Mouse (Mus musculus): ENCODE data around the gene Fam196a.

Gene Fam196a
- long read RNA-seq, experiment 1, partial matches to known transcripts, result 0 of 4 reads
- long read RNA-seq, experiment 1, other reads (novel, unspliced or antisense), result 4 of 4 reads
- long read RNA-seq, experiment 2, result 0 reads

DNA sequence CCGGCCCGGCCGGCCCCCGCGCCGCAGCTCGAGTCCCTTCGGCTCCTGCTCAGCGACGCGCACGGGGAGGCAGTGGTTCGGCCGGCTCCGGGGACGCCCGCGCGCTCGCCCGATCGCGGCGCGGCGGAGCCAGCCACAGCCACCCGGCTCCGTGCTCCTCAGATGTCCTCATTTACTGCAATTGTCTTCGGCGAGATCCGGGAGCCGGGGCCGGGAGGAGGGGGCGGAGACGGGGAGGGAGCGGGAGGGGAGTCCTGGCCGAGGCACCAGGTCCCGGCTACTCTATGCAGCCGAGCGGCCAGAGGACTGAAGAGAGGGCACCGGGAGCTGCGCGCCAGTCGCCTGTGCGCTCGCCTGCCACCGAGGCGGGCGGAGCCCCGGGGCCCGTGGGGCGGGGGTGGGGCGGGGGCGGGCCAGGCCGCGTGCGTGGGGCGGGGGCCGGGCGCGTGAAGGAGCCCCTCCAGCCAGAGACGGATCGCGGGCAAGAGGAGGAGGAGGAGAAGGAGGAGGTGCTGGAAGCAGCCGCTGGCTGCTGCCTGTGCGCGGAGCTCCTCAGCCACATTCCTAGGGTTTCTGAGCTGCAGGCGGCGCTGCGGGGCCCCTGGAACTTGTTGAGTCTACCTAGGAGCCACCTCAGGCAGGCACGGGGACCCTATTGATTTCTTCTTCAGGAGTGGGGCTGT is at the start of gene Fam196a:
Fam196a (minus strand) TSS at position 504 of the 683 bp plus-strand sequence.
- intact Hi-C loops (cut with DNase I), result loop anchor here (5.0 kb wide), 1 partner anchor 36 kb away; no protein-coding TSS in a partner anchor

GRCm38 (mm10) chr7:134961608-134962007 is 23.4 kb upstream of the Fam196a start:
- intact Hi-C loops (cut with DNase I), result loop anchor here (10.0 kb wide), 1 partner anchor 203 kb away; no protein-coding TSS in a partner anchor

GRCm38 (mm10) chr7:134960871-134961270 is 22.6 kb upstream of the Fam196a start:
- intact Hi-C loops (cut with DNase I), result loop anchor here (10.0 kb wide), 1 partner anchor 204 kb away; no protein-coding TSS in a partner anchor

GRCm38 (mm10) chr7:134959086-134959485 is 20.9 kb upstream of the Fam196a start:
- intact Hi-C loops (cut with DNase I), result no loop called here

GRCm38 (mm10) chr7:134945925-134946716 is 7.9 kb upstream of the Fam196a start:
- intact Hi-C loops (cut with DNase I), result no loop called here

GRCm38 (mm10) chr7:134943701-134944100 is 5.5 kb upstream of the Fam196a start:
- intact Hi-C loops (cut with DNase I), result no loop called here

DNA sequence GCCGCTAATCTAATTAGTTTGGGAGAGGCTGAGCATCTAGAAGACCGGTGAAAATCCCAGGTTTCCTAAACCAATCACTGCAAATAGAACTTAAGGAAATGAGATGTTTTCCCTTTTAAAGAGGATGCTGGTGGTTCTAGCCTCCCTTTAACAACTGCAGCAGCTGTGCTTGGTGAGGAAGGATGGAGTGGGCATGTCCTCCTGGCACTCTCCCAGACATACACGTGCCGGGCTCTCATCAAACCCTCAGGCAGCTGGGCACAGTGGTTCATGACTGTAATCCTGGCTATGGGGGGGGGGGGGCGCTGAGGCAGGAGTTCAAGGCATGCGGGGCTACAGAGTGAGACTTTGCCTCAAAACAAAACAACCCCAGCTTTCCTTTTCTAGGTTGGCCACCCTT is 4.8 kb upstream of the Fam196a start:
- intact Hi-C loops (cut with DNase I), result no loop called here

GRCm38 (mm10) chr7:134941891-134942290 is 3.7 kb upstream of the Fam196a start:
- intact Hi-C loops (cut with DNase I), result no loop called here

GRCm38 (mm10) chr7:134937471-134937926 is 731 bp downstream of the Fam196a start:
- intact Hi-C loops (cut with DNase I), result loop anchor here (5.0 kb wide), 1 partner anchor 35 kb away; no protein-coding TSS in a partner anchor

DNA sequence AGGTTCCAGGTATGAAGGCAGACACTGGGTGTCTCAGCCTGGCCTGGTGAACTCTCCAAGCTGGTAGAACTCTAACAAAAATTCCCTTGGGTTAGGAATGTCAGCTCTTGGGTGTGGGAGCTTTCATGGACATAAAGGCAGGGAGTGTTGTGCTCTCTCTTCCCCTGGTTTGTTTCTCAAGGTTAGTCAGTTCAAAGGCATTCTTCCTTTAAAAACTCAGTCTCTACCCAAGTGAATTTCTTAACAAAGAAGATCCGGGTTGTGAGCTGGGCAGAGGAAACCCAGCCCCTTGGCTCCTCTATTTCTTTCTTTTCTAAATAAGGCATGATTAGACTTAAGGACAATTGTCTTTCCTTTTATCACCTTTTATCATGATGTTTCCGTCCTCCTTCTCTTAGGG is 6.3 kb downstream of the Fam196a start:
- intact Hi-C loops (cut with DNase I), result no loop called here

DNA sequence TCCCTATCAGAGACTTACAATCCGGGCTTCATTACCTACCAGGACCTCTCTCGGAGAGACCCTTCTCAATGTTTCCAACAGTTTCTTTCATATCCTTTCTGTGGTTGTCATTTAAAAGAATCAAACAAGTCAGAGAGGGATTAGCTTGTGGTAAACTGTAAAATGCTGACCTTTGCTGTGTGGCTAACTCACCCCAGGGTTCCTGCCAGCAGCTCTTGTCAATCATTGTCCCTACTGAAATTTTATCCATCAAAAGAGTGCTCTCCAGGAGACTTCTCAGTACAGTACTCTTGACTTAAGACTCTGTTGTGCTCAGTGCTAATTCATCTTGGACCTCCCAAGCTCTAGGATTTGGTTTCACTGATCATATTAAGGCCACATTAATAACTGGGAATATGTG is 36.2 kb downstream of the Fam196a start:
- intact Hi-C loops (cut with DNase I), result loop anchor here (5.0 kb wide), 1 partner anchor 35 kb away; the partner anchor contains the start of gene Fam196a

DNA sequence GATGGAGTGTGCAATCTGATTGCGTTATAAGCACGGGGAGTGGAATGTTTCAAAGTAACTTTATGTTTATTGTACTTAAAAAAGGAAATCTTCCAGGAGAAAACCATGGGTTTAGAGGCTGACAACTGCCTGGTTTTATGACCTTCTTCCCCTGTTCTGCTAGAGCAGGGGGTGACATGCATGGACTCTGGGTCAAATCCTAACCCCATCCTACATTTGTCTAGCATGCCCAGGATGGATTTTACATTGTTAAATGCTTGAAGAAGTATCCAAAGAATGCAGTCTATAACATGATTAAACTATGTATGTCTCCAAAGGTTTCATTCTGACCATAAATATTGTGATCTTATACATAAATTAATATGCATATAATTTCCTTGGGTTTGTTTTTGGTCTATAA is 38.8 kb downstream of the Fam196a start:
- intact Hi-C loops (cut with DNase I), result no loop called here

GRCm38 (mm10) chr7:134894604-134895003 is 43.6 kb downstream of the Fam196a start:
- intact Hi-C loops (cut with DNase I), result no loop called here

DNA sequence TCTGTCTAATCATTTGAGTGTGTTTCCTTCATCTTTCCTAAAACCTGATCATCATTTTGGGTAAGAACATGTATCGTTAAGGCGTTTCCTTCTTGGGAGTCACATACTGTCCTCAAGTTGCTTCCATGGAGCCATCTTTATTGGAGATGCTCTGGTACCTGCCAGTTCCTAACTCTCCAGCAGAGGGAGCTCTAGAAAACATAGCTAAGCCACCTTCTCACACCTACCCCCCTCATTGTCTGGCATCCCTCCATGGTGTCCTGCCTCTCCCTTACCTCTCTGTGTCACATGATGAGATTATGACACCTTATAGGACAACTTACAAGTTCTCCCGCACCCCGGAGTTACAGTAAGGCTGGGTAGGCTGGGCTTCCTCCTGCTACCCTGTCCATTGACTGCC is 45.3 kb downstream of the Fam196a start:
- intact Hi-C loops (cut with DNase I), result no loop called here

GRCm38 (mm10) chr7:134892449-134892871 is 45.8 kb downstream of the Fam196a start:
- intact Hi-C loops (cut with DNase I), result no loop called here

- intact Hi-C loops (cut with DNase I), result no loop called here
These were observed 54.7 kb downstream of the Fam196a start for GRCm38 (mm10) chr7:134883516-134883915.

- intact Hi-C loops (cut with DNase I), result no loop called here
These were observed 57.8 kb downstream of the Fam196a start for GRCm38 (mm10) chr7:134880431-134880830.

DNA sequence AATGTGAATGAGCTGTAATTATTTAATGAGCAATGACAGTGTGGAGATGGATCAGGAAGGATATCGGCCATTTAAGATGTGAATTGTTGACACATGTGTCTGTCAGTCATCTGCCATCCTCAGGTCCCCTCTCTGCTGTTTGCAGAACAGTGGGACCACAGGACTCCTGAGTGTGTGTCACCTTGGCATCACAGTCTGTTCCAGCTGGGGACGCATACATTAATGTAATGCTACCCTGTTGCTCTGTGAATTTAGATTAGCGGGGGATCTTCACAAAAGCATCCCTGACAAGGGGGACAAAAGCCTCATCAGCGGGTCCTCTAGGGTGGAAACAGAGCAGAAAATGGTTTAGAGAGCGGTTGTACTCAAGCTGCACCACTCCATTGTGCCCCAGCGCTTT is 59.2 kb downstream of the Fam196a start:
- intact Hi-C loops (cut with DNase I), result no loop called here

- intact Hi-C loops (cut with DNase I), result no loop called here
These were observed 65.2 kb downstream of the Fam196a start for GRCm38 (mm10) chr7:134872981-134873380.

DNA sequence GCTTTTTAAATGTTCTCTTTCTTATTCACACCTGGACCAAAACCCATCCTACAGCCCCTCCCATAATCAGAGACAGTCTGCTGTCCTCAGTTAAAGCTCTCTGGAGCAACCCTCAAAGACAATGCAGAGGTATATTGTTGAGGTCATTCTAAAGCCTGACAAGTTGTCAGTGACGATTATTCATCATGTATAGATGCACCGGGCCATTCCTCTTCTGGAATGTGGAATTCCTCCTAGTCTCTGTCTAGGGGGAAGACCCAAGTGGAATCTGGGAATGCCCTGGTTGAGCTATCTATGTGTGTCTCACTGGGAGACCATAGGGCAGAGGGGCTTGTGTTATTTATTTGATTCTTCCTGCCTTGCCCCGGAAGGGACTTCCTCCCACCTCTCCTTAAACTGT is 65.7 kb downstream of the Fam196a start:
- intact Hi-C loops (cut with DNase I), result no loop called here

- intact Hi-C loops (cut with DNase I), result no loop called here
These were observed 74.1 kb downstream of the Fam196a start for GRCm38 (mm10) chr7:134864175-134864574.

DNA sequence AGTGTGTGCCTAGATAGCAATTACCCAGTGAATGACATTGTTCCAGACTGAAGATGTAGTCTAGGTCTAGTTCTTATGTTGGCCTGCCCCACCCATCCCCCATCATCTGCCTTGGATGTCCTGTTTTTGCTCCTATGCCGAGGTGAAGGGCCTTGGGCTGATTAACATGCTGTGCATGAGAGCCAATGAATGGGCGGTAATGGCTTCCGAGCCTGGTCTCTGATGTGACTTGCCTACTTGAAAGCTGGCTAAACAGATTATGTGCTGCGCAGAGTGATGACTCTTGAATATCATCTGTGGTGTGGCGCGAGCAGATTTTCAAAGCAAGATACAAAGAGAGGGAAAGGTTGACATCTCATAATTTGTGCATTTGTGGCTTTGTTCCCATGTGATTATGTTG is 76.2 kb downstream of the Fam196a start:
- intact Hi-C loops (cut with DNase I), result no loop called here
